Mouse (Mus musculus) intestine, embryonic 14.5 days (tissue): ENCODE data around the gene Cfd. TPM values are rescaled to one million over a fixed set of nuclear protein-coding genes. Genes with fewer than 3 reads are reported as not detected.
"Not testable (repeated sequence)": the region's sequence is repeated elsewhere in the genome, so short reads cannot be mapped to it uniquely, and the experiment has no call there.

ENCODE experiments used
- ATAC-seq: fragments of 200-750 bp; cut with Nextera tagmentation; replicated peaks from 2 replicates; pipeline ENCODE4 v1.8.0; 2017; ENCODE audit warnings: low read depth, moderate number of reproducible peaks, moderate TSS enrichment, moderate library complexity; ENCODE audit not compliant: low FRiP score, low TSS enrichment
- DNase-seq: peaks from one replicate; pipeline ENCODE4 v3.0.0-alpha.2; 2018; ENCODE audit warnings: low spot score
- H3K27ac ChIP-seq: fragments of 300-500 bp; sonication (generic); 2 replicates; pipeline ENCODE4 v1.5.1; 2014; ENCODE audit warnings: low read depth, mild to moderate bottlenecking, control low read depth
- H3K27me3 ChIP-seq: fragments of 300-500 bp; sonication (generic); replicated peaks from 2 replicates; pipeline ENCODE4 v1.6.1; 2014; ENCODE audit warnings: low read length, control low read depth; ENCODE audit not compliant: control insufficient read depth, insufficient read depth
- H3K36me3 ChIP-seq: fragments of 300-500 bp; sonication (generic); 2 replicates; pipeline ENCODE4 v1.6.1; 2014; ENCODE audit warnings: low read length, control low read depth; ENCODE audit not compliant: control insufficient read depth, insufficient read depth
- H3K4me1 ChIP-seq: fragments of 300-500 bp; sonication (generic); replicated peaks from 2 replicates; pipeline ENCODE4 v1.6.1; 2014; ENCODE audit warnings: low read length, control low read depth, mixed read lengths; ENCODE audit not compliant: control insufficient read depth, insufficient read depth
- H3K4me2 ChIP-seq: fragments of 300-500 bp; sonication (generic); 2 replicates; pipeline ENCODE4 v1.6.1; 2014; ENCODE audit warnings: low read length
- H3K4me3 ChIP-seq: fragments of 300-500 bp; sonication (generic); 2 replicates; pipeline ENCODE4 v1.5.1; 2014; ENCODE audit warnings: low read depth, low read length, control low read depth, mixed read lengths
- H3K9ac ChIP-seq: fragments of 300-500 bp; sonication (generic); 2 replicates; pipeline ENCODE4 v1.6.1; 2014; ENCODE audit warnings: mild to moderate bottlenecking, low read length
- H3K9me3 ChIP-seq: fragments of 300-500 bp; sonication (generic); 2 replicates; pipeline ENCODE4 v1.6.1; 2016; ENCODE audit warnings: low read length, control low read depth; ENCODE audit not compliant: control insufficient read depth
- WGBS: fragments of 180-500 bp; shearing (Covaris S2); extraction: QIAGEN DNeasy Blood & Tissue Kit; methylation state at CpG from one replicate; pipeline ENCODE4 v1.1.7; 2014; 5-methylcytosine and 5-hydroxymethylcytosine counted together
- polyA plus RNA-seq: library from polyadenylated mRNA; unstranded; fragments of >200 nt; fragmentation: Nextera tagmentation; extraction: Ambion mirVana; gene quantifications from 2 replicates; pipeline ENCODE4 v1.2.1, GENCODE M21; 2014

The Cfd gene
- polyA plus RNA-seq, 1 experiment from 2014 or later: not detected

DNA sequence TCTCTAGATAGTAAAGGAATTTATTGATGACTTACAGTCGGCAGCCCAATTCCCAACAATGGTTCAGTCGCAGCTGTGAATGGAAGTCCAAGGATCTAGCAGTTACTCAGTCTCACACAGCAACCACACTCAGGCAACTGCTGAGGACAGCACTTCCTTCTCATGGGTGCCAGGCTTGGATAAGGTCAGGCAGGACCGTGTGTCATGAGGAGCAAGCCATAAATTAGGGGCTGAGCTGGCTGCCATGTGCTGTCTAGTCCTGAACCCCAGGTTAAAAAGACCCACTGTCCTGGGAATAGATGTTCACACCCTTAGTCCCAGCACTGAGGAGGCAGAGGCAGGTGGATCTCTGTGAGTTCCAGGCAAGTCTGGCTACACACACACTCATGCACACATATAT lies 5.7 kb upstream of the Cfd start:
- not testable (repeated sequence) for H3K9ac ChIP-seq, H3K9me3 ChIP-seq, DNase-seq, H3K4me2 ChIP-seq, H3K4me3 ChIP-seq, H3K27me3 ChIP-seq, H3K27ac ChIP-seq, H3K36me3 ChIP-seq, ATAC-seq
- peaks cover 13% of the 10 kb centered on the region; the same call in 1 of the 2 replicates for H3K4me1 ChIP-seq
- WGBS: 52% methylated on average over 2 of the region's 3 CpGs

DNA sequence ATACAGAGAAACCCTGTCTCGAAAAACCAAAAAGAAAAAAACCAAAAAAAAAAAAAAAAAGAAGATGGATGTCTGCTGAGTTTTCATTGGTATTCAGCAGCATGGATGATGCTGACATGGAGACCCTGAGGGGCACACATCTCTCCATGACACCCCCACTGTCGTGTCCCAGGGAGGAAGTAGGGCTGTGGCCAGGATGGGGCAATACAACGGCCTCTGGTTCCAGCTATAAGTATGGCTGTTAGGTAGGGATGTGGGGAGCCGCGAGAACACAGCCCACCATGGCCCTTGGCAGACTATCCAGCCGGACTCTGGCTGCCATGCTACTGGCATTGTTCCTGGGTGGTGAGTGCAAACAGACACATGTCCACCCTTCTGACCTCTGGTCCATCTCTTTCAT lies 4.6 kb upstream of the Cfd start, which contains the start of gene Elane:
Gene Elane, plus strand, starts transcription at position 194 of the 400 bp plus-strand sequence.
- peaks cover 11% of the 10 kb centered on the region; the same call in 1 of the 2 replicates for H3K4me1 ChIP-seq
- WGBS: 69% methylated on average over 6 of the region's 6 CpGs
- no peak within 1 kb of the TSS for H3K27ac ChIP-seq
- ATAC-seq (no peak), DNase-seq (no peak)
- H3K36me3 ChIP-seq: no peaks in the 10 kb centered on the region
- H3K4me2 ChIP-seq: no peak within 1 kb of the TSS
- no peaks in the 10 kb centered on the region for H3K9me3 ChIP-seq
- H3K9ac ChIP-seq: no peak within 1 kb of the TSS
- no peak within 1 kb of the TSS for H3K4me3 ChIP-seq
- H3K27me3 ChIP-seq: no peaks in the 10 kb centered on the region

DNA sequence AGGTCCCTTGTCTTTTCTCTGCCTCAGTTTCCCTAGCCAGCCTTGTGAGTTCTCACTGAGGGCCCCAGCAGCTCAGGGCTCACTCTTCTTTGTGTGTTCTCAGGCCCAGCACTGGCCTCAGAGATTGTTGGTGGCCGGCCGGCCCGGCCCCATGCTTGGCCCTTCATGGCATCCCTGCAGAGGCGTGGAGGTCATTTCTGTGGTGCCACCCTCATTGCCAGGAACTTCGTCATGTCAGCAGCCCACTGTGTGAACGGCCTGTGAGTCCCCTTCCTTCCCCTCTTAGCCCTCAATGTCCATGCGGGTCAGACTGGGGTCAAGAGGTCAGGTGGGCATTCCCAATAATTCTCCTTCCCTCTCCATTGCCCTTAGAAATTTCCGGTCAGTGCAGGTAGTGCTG lies 4.0 kb upstream of the Cfd start:
- no peaks in the 10 kb centered on the region for H3K27me3 ChIP-seq
- peaks cover 11% of the 10 kb centered on the region; the same call in 1 of the 2 replicates for H3K4me1 ChIP-seq
- ATAC-seq: no peak
- no peaks in the 10 kb centered on the region for H3K9me3 ChIP-seq
- WGBS: 72% methylated on average over 8 of the region's 8 CpGs
- no peak overlapping the region for H3K27ac ChIP-seq
- no peaks in the 10 kb centered on the region for H3K36me3 ChIP-seq
- H3K4me3 ChIP-seq: no peak overlapping the region
- no peak overlapping the region for H3K9ac ChIP-seq
- no peak for DNase-seq
- H3K4me2 ChIP-seq: no peak overlapping the region

DNA sequence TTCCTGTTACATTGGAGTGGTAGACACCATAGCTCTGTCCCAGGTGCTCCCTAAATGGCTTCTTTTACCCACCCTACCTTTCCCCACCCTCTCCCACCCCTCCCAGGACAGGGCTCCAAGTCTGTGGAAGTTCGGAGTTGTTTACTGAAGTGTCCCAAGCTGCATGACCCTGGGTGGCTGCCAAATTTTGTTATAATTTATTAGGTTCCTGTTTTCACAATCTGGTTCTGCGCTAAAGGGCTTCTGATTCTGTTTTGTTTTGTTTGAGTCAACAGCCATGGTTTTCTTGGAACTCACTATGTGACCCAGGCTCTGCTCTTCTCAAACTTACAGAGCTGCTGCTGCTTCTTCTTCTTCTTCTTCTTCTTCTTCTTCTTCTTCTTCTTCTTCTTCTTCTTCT lies 1.3 kb upstream of the Cfd start:
- Histone ChIP-seq H3K9me3 (no peaks in the 10 kb centered on the region), H3K4me1 (no peaks in the 10 kb centered on the region), H3K9ac (no peak overlapping the region), H3K27ac (no peak overlapping the region), H3K4me2 (no peak overlapping the region), H3K36me3 (no peaks in the 10 kb centered on the region), H3K27me3 (no peaks in the 10 kb centered on the region), H3K4me3 (no peak overlapping the region)
- WGBS: 44% methylated on average over 2 of the region's 2 CpGs
- DNase-seq (no peak), ATAC-seq (no peak)

DNA sequence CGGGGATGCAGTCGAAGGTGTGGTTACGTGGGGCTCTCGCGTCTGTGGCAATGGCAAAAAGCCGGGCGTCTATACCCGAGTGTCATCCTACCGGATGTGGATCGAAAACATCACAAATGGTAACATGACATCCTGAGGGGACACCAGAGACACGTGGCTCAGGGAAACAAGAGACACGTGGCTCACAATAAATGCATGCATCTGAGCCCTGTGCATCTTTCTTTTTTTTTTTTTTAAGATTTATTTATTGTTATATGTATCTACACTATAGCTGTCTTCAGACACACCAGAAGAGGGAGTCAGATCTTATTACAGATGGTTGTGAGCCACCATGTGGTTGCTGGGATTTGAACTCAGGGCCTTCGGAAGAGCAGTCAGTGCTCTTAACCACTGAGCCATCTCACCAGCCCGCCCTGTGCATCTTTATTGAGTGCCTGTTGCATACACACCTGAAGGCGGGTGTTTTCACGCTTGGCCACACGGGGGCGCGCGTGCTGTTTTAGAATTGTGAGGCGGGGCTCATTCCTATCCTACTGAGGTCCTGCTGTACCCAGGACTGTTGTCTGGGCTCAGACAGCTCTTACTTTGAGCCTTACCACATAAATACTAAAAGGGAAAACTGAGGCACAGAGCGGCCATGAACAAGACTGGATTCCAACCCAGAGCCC lies 1.9 kb downstream of the Cfd start:
- H3K36me3 ChIP-seq: peaks cover 22% of the 10 kb centered on the region
- not testable (repeated sequence) for H3K4me2 ChIP-seq, H3K27me3 ChIP-seq, H3K27ac ChIP-seq, H3K4me1 ChIP-seq, H3K9me3 ChIP-seq, ATAC-seq, H3K9ac ChIP-seq, H3K4me3 ChIP-seq
- DNase-seq: peak; percentile 93
- WGBS: 46% methylated on average over 22 of the region's 22 CpGs

DNA sequence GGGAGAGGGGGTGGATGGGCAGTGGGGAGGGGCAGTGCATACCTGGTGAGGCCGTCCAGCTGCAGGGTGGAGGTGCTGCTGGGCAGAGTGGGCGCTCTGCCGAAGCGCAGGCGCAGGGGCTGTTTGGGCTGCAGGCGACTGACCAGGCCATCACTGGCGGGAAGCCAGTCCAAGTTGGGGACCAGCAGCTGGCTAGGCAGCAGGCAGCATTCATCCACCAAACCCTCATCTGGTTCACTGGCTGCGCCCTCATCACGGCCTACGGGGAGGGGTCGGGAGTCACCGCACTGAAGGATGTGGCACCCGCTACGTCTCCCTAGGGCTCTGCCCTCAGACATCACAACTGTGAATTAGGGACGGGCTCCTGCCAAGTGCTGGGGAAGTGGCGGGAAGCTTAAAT lies 5.7 kb downstream of the Cfd start:
- 89% methylated on average over 16 of the region's 16 CpGs for WGBS
- ATAC-seq (no peak), DNase-seq (no peak)
- Histone ChIP-seq H3K4me1 (peaks cover 6% of the 10 kb centered on the region; the same call in 1 of the 2 replicates), H3K36me3 (peaks cover 45% of the 10 kb centered on the region), H3K27me3 (no peaks in the 10 kb centered on the region), H3K9me3 (no peaks in the 10 kb centered on the region), H3K9ac (no peak overlapping the region), H3K4me2 (no peak overlapping the region), H3K4me3 (no peak overlapping the region), H3K27ac (no peak overlapping the region)

DNA sequence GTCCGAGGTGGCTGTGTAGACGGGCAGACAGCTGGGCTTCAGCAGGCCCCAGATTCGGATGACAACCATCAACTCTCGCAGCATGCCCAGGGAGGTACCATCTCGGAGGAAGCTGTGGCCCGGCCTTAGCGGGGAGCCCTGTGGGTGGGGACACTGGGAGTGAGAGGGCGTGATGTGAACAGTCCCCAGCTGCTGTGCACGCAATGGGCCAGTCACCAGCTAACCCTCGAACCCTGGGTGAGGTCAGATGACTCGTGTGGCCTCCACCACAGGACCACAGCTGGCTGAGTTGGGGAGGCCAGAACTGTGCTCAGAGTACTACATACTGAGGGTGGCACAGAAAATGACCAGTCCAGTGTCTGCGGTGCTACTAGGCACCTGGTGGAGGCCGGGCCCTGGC lies 6.2 kb downstream of the Cfd start:
- H3K27ac ChIP-seq: no peak overlapping the region
- H3K27me3 ChIP-seq: no peaks in the 10 kb centered on the region
- peaks cover 6% of the 10 kb centered on the region; the same call in 1 of the 2 replicates for H3K4me1 ChIP-seq
- DNase-seq (no peak), ATAC-seq (0 out of 2 replicates have a peak, but pooled peaks have one; percentile 25)
- no peaks in the 10 kb centered on the region for H3K9me3 ChIP-seq
- no peak overlapping the region for H3K9ac ChIP-seq
- H3K4me3 ChIP-seq: no peak overlapping the region
- 87% methylated on average over 13 of the region's 13 CpGs for WGBS
- H3K4me2 ChIP-seq: no peak overlapping the region
- peaks cover 50% of the 10 kb centered on the region for H3K36me3 ChIP-seq

DNA sequence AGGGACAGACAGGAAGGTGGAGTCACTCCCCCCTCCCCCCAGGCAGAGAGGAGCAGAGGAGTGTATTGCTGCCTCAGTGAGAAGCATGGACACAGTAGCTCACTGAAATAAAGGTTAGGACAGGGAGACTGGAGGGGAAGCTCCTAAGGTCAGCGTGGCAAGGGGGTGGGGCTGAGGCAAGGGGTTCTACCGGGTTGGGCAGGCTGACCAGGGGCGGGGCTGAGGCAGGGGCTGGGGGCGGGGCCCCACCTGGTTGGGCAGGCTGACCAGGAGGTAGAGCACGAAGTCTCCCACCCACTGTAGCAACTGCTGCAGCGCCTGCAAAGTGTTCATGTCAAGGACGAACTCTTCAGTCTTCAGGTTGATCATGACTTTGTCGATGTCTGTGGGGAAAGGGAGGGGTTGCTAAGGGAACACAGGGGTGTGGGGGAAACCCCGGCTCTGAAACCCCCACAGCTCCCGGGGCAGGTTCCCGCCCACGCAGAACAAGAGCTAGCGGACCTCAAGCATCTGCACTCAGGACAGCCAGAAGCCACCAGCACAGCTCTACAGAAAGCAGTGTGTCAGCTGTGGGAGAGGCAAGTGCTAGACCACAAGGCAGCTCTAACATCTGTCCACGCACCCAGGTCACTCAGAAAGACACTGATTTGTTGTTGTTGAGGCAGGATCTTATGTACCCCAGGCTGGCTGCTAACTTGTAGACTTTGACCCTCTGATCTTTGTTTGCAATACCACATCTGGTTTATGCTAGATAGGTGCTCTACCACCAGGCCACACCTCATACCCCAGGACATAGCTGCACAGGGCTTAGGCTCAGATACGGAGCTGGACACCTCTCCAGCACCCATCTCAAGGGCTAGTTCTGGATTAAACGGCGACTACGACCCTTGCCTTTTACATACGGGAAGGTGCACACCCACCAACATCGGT lies 6.9 kb downstream of the Cfd start:
- Histone ChIP-seq H3K4me1 (peaks cover 6% of the 10 kb centered on the region; the same call in 1 of the 2 replicates), H3K4me2 (no peak overlapping the region), H3K27me3 (no peaks in the 10 kb centered on the region), H3K4me3 (no peak overlapping the region), H3K36me3 (peaks cover 56% of the 10 kb centered on the region), H3K9ac (no peak overlapping the region), H3K27ac (no peak overlapping the region), H3K9me3 (no peaks in the 10 kb centered on the region)
- DNase-seq (no peak), ATAC-seq (peak; percentile 18; the same call in 1 of the 2 replicates)
- 53% methylated on average over 20 of the region's 20 CpGs for WGBS
